Mouse (Mus musculus) heart, embryonic 12.5 days (tissue): ENCODE results near the gene Tnr. TPM values are rescaled to one million over a fixed set of nuclear protein-coding genes. Genes with fewer than 3 reads are reported as not detected.
"Not testable (repeated sequence)": the region's sequence is repeated elsewhere in the genome, so short reads cannot be mapped to it uniquely, and the experiment has no call there.

Experiments
- ATAC-seq: fragments of 200-750 bp; cut with Nextera tagmentation; 2 replicates; pipeline ENCODE4 v1.8.0; 2017; ENCODE audit warnings: moderate TSS enrichment, moderate library complexity; ENCODE audit not compliant: insufficient number of reproducible peaks, low FRiP score
- H3K27ac ChIP-seq: fragments of 300-500 bp; sonication (generic); 2 replicates; pipeline ENCODE4 v1.5.1; 2016; ENCODE audit warnings: mild to moderate bottlenecking, moderate library complexity; ENCODE audit not compliant: poor library complexity, severe bottlenecking
- H3K27me3 ChIP-seq: fragments of 300-500 bp; sonication (generic); replicated peaks from 2 replicates; pipeline ENCODE4 v1.6.1; 2016; ENCODE audit warnings: mild to moderate bottlenecking, moderate library complexity
- H3K36me3 ChIP-seq: fragments of 300-500 bp; sonication (generic); 2 replicates; pipeline ENCODE4 v1.6.1; 2016; ENCODE audit warnings: mild to moderate bottlenecking, moderate library complexity
- H3K4me1 ChIP-seq: fragments of 300-500 bp; sonication (generic); replicated peaks from 2 replicates; pipeline ENCODE4 v1.6.1; 2016; ENCODE audit warnings: mild to moderate bottlenecking
- H3K4me2 ChIP-seq: fragments of 300-500 bp; sonication (generic); 2 replicates; pipeline ENCODE4 v1.6.1; 2016; ENCODE audit warnings: mild to moderate bottlenecking, moderate library complexity
- H3K4me3 ChIP-seq: fragments of 300-500 bp; sonication (generic); 2 replicates; pipeline ENCODE4 v1.5.1; 2016; ENCODE audit warnings: mild to moderate bottlenecking
- H3K9ac ChIP-seq: fragments of 300-500 bp; sonication (generic); 2 replicates; pipeline ENCODE4 v1.6.1; 2016; ENCODE audit warnings: mild to moderate bottlenecking, moderate library complexity
- H3K9me3 ChIP-seq: fragments of 300-500 bp; sonication (generic); replicated peaks from 2 replicates; pipeline ENCODE4 v1.6.1; 2016; ENCODE audit warnings: mild to moderate bottlenecking, moderate library complexity
- WGBS: fragments of 180-500 bp; shearing (Covaris S2); methylation state at CpG from one replicate; pipeline ENCODE4 v1.1.7; 2016; 5-methylcytosine and 5-hydroxymethylcytosine counted together
- polyA plus RNA-seq: library from polyadenylated mRNA; unstranded; fragments of >200 nt; fragmentation: Nextera tagmentation; extraction: Ambion mirVana; gene quantifications from 2 replicates; pipeline ENCODE4 v1.2.1, GENCODE M21; 2016

Gene Tnr
- polyA plus RNA-seq, 1 experiment from 2014 or later = not detected

- not testable (repeated sequence) for H3K4me2 ChIP-seq, H3K36me3 ChIP-seq, H3K27me3 ChIP-seq, H3K9ac ChIP-seq, H3K9me3 ChIP-seq, ATAC-seq, H3K4me1 ChIP-seq, H3K4me3 ChIP-seq, H3K27ac ChIP-seq
Measured at GRCm38 (mm10) chr1:159966286-159966685, 442.7 kb downstream of the Tnr start.

DNA sequence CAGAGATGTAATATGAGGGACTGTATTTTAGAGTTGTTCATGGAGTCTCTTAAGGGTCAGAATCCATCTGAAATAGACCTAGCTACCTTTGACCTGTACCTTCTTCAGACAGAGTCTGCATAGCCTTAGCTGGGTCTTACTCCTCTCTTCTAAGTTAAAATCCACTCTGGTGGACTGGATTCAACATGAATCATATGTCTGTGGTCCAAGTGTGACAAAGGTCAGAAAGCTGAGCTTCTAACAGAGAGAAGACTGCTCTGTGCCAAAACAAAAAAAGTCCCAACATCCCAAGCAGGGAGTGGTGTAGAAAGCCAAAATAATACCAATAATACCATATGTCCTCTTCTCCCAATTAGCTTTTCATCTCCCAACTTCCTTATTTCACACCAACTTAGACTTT, 444.8 kb downstream of the Tnr start:
- Histone ChIP-seq H3K27me3 (no peaks in the 10 kb centered on the region), H3K36me3 (no peaks in the 10 kb centered on the region), H3K4me2 (no peak overlapping the region), H3K27ac (no peak overlapping the region), H3K4me1 (no peaks in the 10 kb centered on the region), H3K4me3 (no peak overlapping the region), H3K9ac (no peak overlapping the region), H3K9me3 (no peaks in the 10 kb centered on the region)
- ATAC-seq = no peak

GRCm38 (mm10) chr1:159977786-159978185, 454.2 kb downstream of the Tnr start:
- no peak overlapping the region for H3K4me3 ChIP-seq
- H3K27me3 ChIP-seq = no peaks in the 10 kb centered on the region
- ATAC-seq = no peak
- H3K9ac ChIP-seq = no peak overlapping the region
- H3K27ac ChIP-seq = peak overlapping the region; percentile 33
- H3K4me2 ChIP-seq = no peak overlapping the region
- WGBS = 30% methylated on average over 2 of the region's 2 CpGs
- H3K36me3 ChIP-seq = no peaks in the 10 kb centered on the region
- H3K9me3 ChIP-seq = no peaks in the 10 kb centered on the region
- H3K4me1 ChIP-seq = peaks cover 6% of the 10 kb centered on the region; the same call in 1 of the 2 replicates

DNA sequence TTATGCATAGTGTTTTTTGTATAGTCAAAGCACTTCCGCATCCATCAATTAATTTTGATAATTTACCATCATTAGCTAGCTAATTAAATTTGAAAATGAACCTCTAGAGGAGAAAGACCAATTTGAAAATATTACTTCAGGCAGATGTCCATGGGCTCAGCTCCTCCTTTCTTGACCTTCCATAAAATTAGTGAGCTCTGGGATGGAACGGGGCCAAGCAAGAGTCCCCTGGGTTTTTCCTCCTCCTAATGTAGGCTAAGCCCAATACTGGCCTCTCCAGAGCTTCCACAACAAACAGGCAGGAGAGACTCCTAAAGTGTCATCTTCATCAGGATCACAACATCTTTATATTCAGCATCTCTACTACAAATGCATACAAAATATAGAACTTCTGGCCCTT, 455.5 kb downstream of the Tnr start:
- WGBS = 92% methylated on average over 2 of the region's 2 CpGs
- no peak overlapping the region for H3K4me2 ChIP-seq
- no peak for ATAC-seq
- no peaks in the 10 kb centered on the region for H3K27me3 ChIP-seq
- H3K4me1 ChIP-seq = peaks cover 6% of the 10 kb centered on the region; the same call in 1 of the 2 replicates
- H3K36me3 ChIP-seq = no peaks in the 10 kb centered on the region
- no peak overlapping the region for H3K4me3 ChIP-seq
- no peak overlapping the region for H3K9ac ChIP-seq
- no peaks in the 10 kb centered on the region for H3K9me3 ChIP-seq
- no peak overlapping the region for H3K27ac ChIP-seq

GRCm38 (mm10) chr1:159980355-159980754, 456.8 kb downstream of the Tnr start:
- 78% methylated on average over 1 of the region's 1 CpGs for WGBS
- no peak overlapping the region for H3K9ac ChIP-seq
- no peaks in the 10 kb centered on the region for H3K27me3 ChIP-seq
- H3K27ac ChIP-seq = no peak overlapping the region
- no peak overlapping the region for H3K4me3 ChIP-seq
- peaks cover 6% of the 10 kb centered on the region; the same call in 1 of the 2 replicates for H3K4me1 ChIP-seq
- ATAC-seq = no peak
- H3K36me3 ChIP-seq = no peaks in the 10 kb centered on the region
- no peaks in the 10 kb centered on the region for H3K9me3 ChIP-seq
- H3K4me2 ChIP-seq = no peak overlapping the region
